Mouse (Mus musculus): ENCODE data around the gene Cckar.

Cckar gene

GRCm38 (mm10) chr5:53672352-53672751, 35.2 kb downstream of the Cckar start:
- DNase-seq (ENCODE audit: low spot score): peak; percentile 5

GRCm38 (mm10) chr5:53671507-53671906, 36.0 kb downstream of the Cckar start:
- no peak for DNase-seq (ENCODE audit: low spot score)

GRCm38 (mm10) chr5:53670321-53670938, 37.1 kb downstream of the Cckar start:
- no peak for DNase-seq (ENCODE audit: low spot score)

- DNase-seq (ENCODE audit: low spot score): no peak
Observed at GRCm38 (mm10) chr5:53668021-53668420, 39.5 kb downstream of the Cckar start.

- DNase-seq (ENCODE audit: low spot score): no peak
Observed at GRCm38 (mm10) chr5:53663665-53664064, 43.8 kb downstream of the Cckar start.

- DNase-seq (ENCODE audit: low spot score): no peak
Observed at GRCm38 (mm10) chr5:53662413-53662812, 45.1 kb downstream of the Cckar start.

GRCm38 (mm10) chr5:53661508-53661907, 46.0 kb downstream of the Cckar start:
- DNase-seq (ENCODE audit: low spot score): no peak

GRCm38 (mm10) chr5:53657925-53658324, 49.6 kb downstream of the Cckar start:
- DNase-seq (ENCODE audit: low spot score): no peak

GRCm38 (mm10) chr5:53656596-53656995, 50.9 kb downstream of the Cckar start:
- no peak for DNase-seq (ENCODE audit: low spot score)

Data from spleen, adult 12 weeks (tissue).